Mouse (Mus musculus) limb, embryonic 15.5 days (tissue): ENCODE measurements around the gene Cdsn. TPM values are rescaled to one million over a fixed set of nuclear protein-coding genes. Genes with fewer than 3 reads are reported as not detected.

Source experiments
- ATAC-seq: fragments of 200-750 bp; cut with Nextera tagmentation; 2 replicates; pipeline ENCODE4 v1.8.0; 2017; ENCODE audit warnings: low read depth, moderate TSS enrichment; ENCODE audit not compliant: insufficient number of reproducible peaks, low FRiP score, low TSS enrichment
- H3K27ac ChIP-seq: fragments of 300-500 bp; sonication (generic); 2 replicates; pipeline ENCODE4 v1.5.1; 2015; ENCODE audit warnings: moderate library complexity, mild to moderate bottlenecking, inconsistent platforms
- H3K27me3 ChIP-seq: fragments of 300-500 bp; sonication (generic); 2 replicates; pipeline ENCODE4 v1.6.1; 2015; ENCODE audit warnings: inconsistent platforms
- H3K36me3 ChIP-seq: fragments of 300-500 bp; sonication (generic); 2 replicates; pipeline ENCODE4 v1.6.1; 2015; ENCODE audit warnings: inconsistent platforms
- H3K4me1 ChIP-seq: fragments of 300-500 bp; sonication (generic); 2 replicates; pipeline ENCODE4 v1.6.1; 2015; ENCODE audit warnings: inconsistent platforms
- H3K4me2 ChIP-seq: fragments of 300-500 bp; sonication (generic); 2 replicates; pipeline ENCODE4 v1.6.1; 2015; ENCODE audit warnings: mild to moderate bottlenecking, inconsistent platforms
- H3K4me3 ChIP-seq: fragments of 300-500 bp; sonication (generic); 2 replicates; pipeline ENCODE4 v1.5.1; 2015; ENCODE audit warnings: mild to moderate bottlenecking, inconsistent platforms
- H3K9ac ChIP-seq: fragments of 300-500 bp; sonication (generic); 2 replicates; pipeline ENCODE4 v1.6.1; 2015; ENCODE audit warnings: inconsistent platforms
- H3K9me3 ChIP-seq: fragments of 300-500 bp; sonication (generic); 2 replicates; pipeline ENCODE4 v1.6.1; 2016; ENCODE audit warnings: inconsistent platforms
- WGBS: fragments of 180-500 bp; shearing (Covaris S2); methylation state at CpG from one replicate; pipeline ENCODE4 v1.1.7; 2015; 5-methylcytosine and 5-hydroxymethylcytosine counted together
- polyA plus RNA-seq: library from polyadenylated mRNA; unstranded; fragments of >200 nt; fragmentation: Nextera tagmentation; extraction: Ambion mirVana; gene quantifications from 2 replicates; pipeline ENCODE4 v1.2.1, GENCODE M21; 2015

Gene Cdsn
- polyA plus RNA-seq, 1 experiment from 2014 or later: 2.0 TPM

GRCm38 (mm10) chr17:35554761-35555397 lies 3.0 kb downstream of the Cdsn start:
- no peak overlapping the region for H3K27ac ChIP-seq
- no peak overlapping the region for H3K4me3 ChIP-seq
- ATAC-seq: no peak
- 89% methylated on average over 18 of the region's 18 CpGs for WGBS
- no peak overlapping the region for H3K4me2 ChIP-seq
- H3K9me3 ChIP-seq: no peaks in the 10 kb centered on the region
- no peak overlapping the region for H3K9ac ChIP-seq
- no peaks in the 10 kb centered on the region for H3K36me3 ChIP-seq
- no peaks in the 10 kb centered on the region for H3K27me3 ChIP-seq
- H3K4me1 ChIP-seq: peaks cover under 1% of the 10 kb centered on the region; the same call in 1 of the 2 replicates

- no peak overlapping the region for H3K4me2 ChIP-seq
- no peak overlapping the region for H3K4me3 ChIP-seq
- no peaks in the 10 kb centered on the region for H3K27me3 ChIP-seq
- no peak for ATAC-seq
- H3K9me3 ChIP-seq: no peaks in the 10 kb centered on the region
- H3K4me1 ChIP-seq: no peaks in the 10 kb centered on the region
- no peaks in the 10 kb centered on the region for H3K36me3 ChIP-seq
- no peak overlapping the region for H3K9ac ChIP-seq
- no peak overlapping the region for H3K27ac ChIP-seq
- 81% methylated on average over 13 of the region's 13 CpGs for WGBS
Observed at GRCm38 (mm10) chr17:35556186-35556765, 4.3 kb downstream of the Cdsn start.

GRCm38 (mm10) chr17:35556812-35557211 lies 4.9 kb downstream of the Cdsn start:
- no peaks in the 10 kb centered on the region for H3K36me3 ChIP-seq
- no peak for ATAC-seq
- no peaks in the 10 kb centered on the region for H3K9me3 ChIP-seq
- no peak overlapping the region for H3K9ac ChIP-seq
- H3K27me3 ChIP-seq: no peaks in the 10 kb centered on the region
- H3K27ac ChIP-seq: no peak overlapping the region
- H3K4me3 ChIP-seq: no peak overlapping the region
- no peaks in the 10 kb centered on the region for H3K4me1 ChIP-seq
- WGBS: 28% methylated on average over 5 of the region's 5 CpGs
- no peak overlapping the region for H3K4me2 ChIP-seq

- no peaks in the 10 kb centered on the region for H3K27me3 ChIP-seq
- no peak for ATAC-seq
- H3K36me3 ChIP-seq: no peaks in the 10 kb centered on the region
- no peak overlapping the region for H3K27ac ChIP-seq
- H3K4me2 ChIP-seq: no peak overlapping the region
- no peak overlapping the region for H3K4me3 ChIP-seq
- no peak overlapping the region for H3K9ac ChIP-seq
- no peaks in the 10 kb centered on the region for H3K4me1 ChIP-seq
- 66% methylated on average over 9 of the region's 9 CpGs for WGBS
- H3K9me3 ChIP-seq: no peaks in the 10 kb centered on the region
Observed at GRCm38 (mm10) chr17:35557351-35557750, 5.4 kb downstream of the Cdsn start.

- H3K27ac ChIP-seq: no peak overlapping the region
- H3K9ac ChIP-seq: no peak overlapping the region
- no peak overlapping the region for H3K4me2 ChIP-seq
- ATAC-seq: no peak
- H3K36me3 ChIP-seq: no peaks in the 10 kb centered on the region
- WGBS: 60% methylated on average over 8 of the region's 8 CpGs
- no peaks in the 10 kb centered on the region for H3K4me1 ChIP-seq
- H3K9me3 ChIP-seq: no peaks in the 10 kb centered on the region
- no peak overlapping the region for H3K4me3 ChIP-seq
- no peaks in the 10 kb centered on the region for H3K27me3 ChIP-seq
Observed at GRCm38 (mm10) chr17:35558216-35558615, 6.3 kb downstream of the Cdsn start.

- no peak within 1 kb of the TSS for H3K9ac ChIP-seq
- no peak within 1 kb of the TSS for H3K4me3 ChIP-seq
- H3K4me1 ChIP-seq: peaks cover 16% of the 10 kb centered on the region
- no peaks in the 10 kb centered on the region for H3K36me3 ChIP-seq
- H3K9me3 ChIP-seq: no peaks in the 10 kb centered on the region
- WGBS: 53% methylated on average over 3 of the region's 3 CpGs
- no peak within 1 kb of the TSS for H3K4me2 ChIP-seq
- H3K27ac ChIP-seq: no peak within 1 kb of the TSS
- peaks cover 23% of the 10 kb centered on the region for H3K27me3 ChIP-seq
- no peak for ATAC-seq
Observed at GRCm38 (mm10) chr17:35567150-35567549, 15.2 kb downstream of the Cdsn start, which contains the start of gene 2300002M23Rik. TSS of gene 2300002M23Rik (plus strand) at chr17:35567450.

- H3K4me2 ChIP-seq: no peak overlapping the region
- H3K36me3 ChIP-seq: no peaks in the 10 kb centered on the region
- H3K4me1 ChIP-seq: peaks cover 16% of the 10 kb centered on the region
- H3K27ac ChIP-seq: no peak overlapping the region
- H3K4me3 ChIP-seq: no peak overlapping the region
- ATAC-seq: no peak
- H3K9ac ChIP-seq: no peak overlapping the region
- 21% methylated on average over 8 of the region's 9 CpGs for WGBS
- no peaks in the 10 kb centered on the region for H3K9me3 ChIP-seq
- peaks cover 23% of the 10 kb centered on the region for H3K27me3 ChIP-seq
Observed at GRCm38 (mm10) chr17:35567767-35568166, 15.8 kb downstream of the Cdsn start.

GRCm38 (mm10) chr17:35569091-35569944 lies 17.4 kb downstream of the Cdsn start:
- no peak for ATAC-seq
- H3K4me3 ChIP-seq: peak overlapping the region; percentile 24
- peak overlapping the region; percentile 38 for H3K4me2 ChIP-seq
- WGBS: 5% methylated on average over 28 of the region's 28 CpGs
- H3K27ac ChIP-seq: no peak overlapping the region
- H3K27me3 ChIP-seq: peaks cover 23% of the 10 kb centered on the region
- no peaks in the 10 kb centered on the region for H3K9me3 ChIP-seq
- no peak overlapping the region for H3K9ac ChIP-seq
- H3K36me3 ChIP-seq: no peaks in the 10 kb centered on the region
- H3K4me1 ChIP-seq: peaks cover 16% of the 10 kb centered on the region

- no peak overlapping the region for H3K4me3 ChIP-seq
- WGBS: 70% methylated on average over 14 of the region's 14 CpGs
- no peaks in the 10 kb centered on the region for H3K36me3 ChIP-seq
- no peak overlapping the region for H3K4me2 ChIP-seq
- H3K9ac ChIP-seq: no peak overlapping the region
- ATAC-seq: no peak
- no peak overlapping the region for H3K27ac ChIP-seq
- peaks cover 16% of the 10 kb centered on the region for H3K4me1 ChIP-seq
- H3K27me3 ChIP-seq: peaks cover 31% of the 10 kb centered on the region
- no peaks in the 10 kb centered on the region for H3K9me3 ChIP-seq
Observed at GRCm38 (mm10) chr17:35570836-35571235, 18.9 kb downstream of the Cdsn start.

- WGBS: 92% methylated on average over 7 of the region's 7 CpGs
- peaks cover 34% of the 10 kb centered on the region for H3K27me3 ChIP-seq
- H3K27ac ChIP-seq: no peak overlapping the region
- H3K4me2 ChIP-seq: no peak overlapping the region
- H3K4me1 ChIP-seq: peaks cover 16% of the 10 kb centered on the region
- no peak overlapping the region for H3K4me3 ChIP-seq
- no peaks in the 10 kb centered on the region for H3K9me3 ChIP-seq
- H3K36me3 ChIP-seq: no peaks in the 10 kb centered on the region
- no peak for ATAC-seq
- H3K9ac ChIP-seq: no peak overlapping the region
Observed at GRCm38 (mm10) chr17:35571477-35571876, 19.5 kb downstream of the Cdsn start.

GRCm38 (mm10) chr17:35578211-35578610 lies 26.3 kb downstream of the Cdsn start:
- Histone ChIP-seq H3K9ac (no peak overlapping the region), H3K4me3 (no peak overlapping the region), H3K4me2 (no peak overlapping the region), H3K36me3 (no peaks in the 10 kb centered on the region), H3K9me3 (no peaks in the 10 kb centered on the region), H3K4me1 (no peaks in the 10 kb centered on the region), H3K27me3 (peaks cover 11% of the 10 kb centered on the region; the same call in 1 of the 2 replicates), H3K27ac (no peak overlapping the region)
- 20% methylated on average over 6 of the region's 6 CpGs for WGBS
- ATAC-seq: no peak

GRCm38 (mm10) chr17:35582900-35583299 lies 31.0 kb downstream of the Cdsn start:
- no peak for ATAC-seq
- 78% methylated on average over 1 of the region's 1 CpGs for whole genome bisulfite sequencing

More at GRCm38 (mm10) chr17:35582900-35583299, 31.0 kb downstream of the Cdsn start:
- no peak overlapping the region for H3K4me2 ChIP-seq
- no peaks in the 10 kb centered on the region for H3K27me3 ChIP-seq
- H3K36me3 ChIP-seq: no peaks in the 10 kb centered on the region
- H3K27ac ChIP-seq: no peak overlapping the region
- no peaks in the 10 kb centered on the region for H3K9me3 ChIP-seq
- H3K4me3 ChIP-seq: no peak overlapping the region
- no peak overlapping the region for H3K9ac ChIP-seq
- H3K4me1 ChIP-seq: peaks cover 5% of the 10 kb centered on the region
